Mouse (Mus musculus) thymus, postnatal 4 days (tissue): ENCODE results near the gene Sgta.

Experiments used
- DNase-seq: peaks from one replicate; pipeline ENCODE4 v3.0.0; 2021

Gene Sgta

DNA sequence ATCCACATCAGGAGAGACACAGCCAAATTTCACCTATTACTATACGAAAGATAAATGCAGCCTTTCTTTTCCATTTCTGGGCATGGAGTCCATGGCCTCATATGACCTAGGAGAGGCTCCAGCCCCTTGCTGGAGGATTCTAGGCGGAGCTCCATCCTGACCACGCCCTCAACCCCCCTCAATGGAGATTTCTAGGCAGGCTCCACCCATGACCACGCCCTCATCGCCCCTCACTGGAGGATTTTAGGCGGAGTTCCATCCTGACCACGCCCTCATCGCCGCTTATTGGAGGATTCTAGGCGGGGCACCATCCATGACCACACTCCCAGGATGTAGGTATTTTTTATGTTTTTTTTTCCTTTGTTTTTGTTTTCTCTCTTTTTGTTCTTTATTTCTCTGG is 41.7 kb downstream of the Sgta start:
- DNase-seq = peak; percentile 58

DNA sequence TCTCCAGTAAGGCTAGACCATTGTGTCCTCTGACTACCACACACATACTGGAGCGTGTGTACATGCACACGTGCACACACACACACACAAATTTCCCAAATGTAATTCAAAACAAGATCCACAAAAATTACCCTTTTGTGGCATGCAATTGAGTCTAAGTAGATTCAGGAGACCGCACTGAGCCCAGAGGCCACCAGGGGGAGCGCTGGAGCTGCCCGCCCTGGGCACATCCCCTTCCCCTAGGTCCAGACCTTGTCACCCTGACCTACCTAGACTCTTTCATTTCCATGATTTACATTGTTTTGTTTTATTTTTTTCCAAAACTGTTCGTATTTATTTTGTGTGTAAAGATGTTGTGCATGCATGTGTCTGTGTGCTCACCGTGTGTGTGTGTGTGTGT is 43.3 kb downstream of the Sgta start:
- DNase-seq = peak; percentile 90

DNA sequence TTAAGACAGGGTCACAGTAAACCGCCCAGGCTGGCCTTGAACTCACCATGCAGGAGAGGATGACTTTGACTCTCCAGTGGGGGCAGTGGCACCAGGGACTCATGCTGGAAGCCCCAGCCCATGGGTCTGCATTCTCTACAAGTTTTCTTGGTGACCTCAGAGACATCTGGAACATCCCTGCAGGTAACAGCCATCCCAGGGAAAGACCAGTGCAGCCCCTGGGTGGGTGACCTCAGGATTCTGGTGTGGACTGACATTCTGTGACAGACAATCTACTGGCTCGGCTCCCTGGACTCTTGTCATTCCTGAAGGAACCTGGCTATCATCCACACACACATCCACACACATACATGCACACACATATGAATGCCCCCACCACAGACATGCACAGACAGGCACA is 44.3 kb downstream of the Sgta start:
- no peak for DNase-seq

DNA sequence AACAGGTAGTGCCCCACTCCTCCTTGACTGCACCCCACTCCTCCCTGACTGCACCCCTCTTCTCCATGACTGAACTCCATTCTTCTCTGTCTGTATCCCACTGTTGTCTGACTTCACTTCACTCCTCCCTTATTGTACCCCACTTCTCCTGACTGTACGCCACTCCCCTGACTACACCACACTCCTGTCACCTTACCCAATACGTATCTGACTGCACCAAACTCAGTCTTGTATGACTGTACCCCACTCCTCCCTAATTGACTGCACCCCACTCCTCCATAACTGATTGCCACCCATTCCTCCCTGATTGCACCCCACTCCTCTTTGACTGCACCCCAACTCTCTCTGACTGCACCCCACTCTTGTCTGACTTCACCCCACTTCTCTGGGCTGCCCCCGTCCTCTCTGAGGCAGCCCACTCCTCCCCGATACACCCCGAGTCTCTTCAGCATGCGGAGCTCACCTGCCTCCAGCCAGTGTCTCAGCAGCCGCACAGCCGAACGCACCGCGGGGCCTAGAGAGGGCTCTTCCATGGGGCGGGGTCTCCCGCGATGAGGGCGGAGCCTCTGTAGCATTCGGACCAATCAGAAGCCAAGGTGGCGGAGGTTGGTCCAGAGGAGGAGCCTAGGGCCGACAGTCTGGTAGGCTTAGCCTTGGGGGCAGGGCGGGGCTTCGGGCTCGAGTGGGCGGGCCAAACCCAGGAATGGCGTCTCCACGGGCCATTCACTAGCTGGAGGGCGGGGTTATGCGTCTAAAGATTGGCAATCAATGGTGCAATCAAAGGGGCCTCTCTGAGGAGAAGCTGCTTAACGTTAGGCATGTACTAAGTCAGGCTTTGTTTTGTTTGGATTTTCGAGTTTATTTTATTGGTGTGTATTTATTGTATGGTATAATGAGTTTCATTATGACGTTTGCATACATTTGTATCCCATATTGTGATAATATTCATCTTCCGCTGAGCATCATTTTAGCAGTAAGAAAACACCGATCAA is 45.3 kb downstream of the Sgta start, which contains the start of gene Gng7:
TSS of gene Gng7 (minus strand) at position 553 of the 992 bp plus-strand sequence.
- DNase-seq = peak; percentile 96

DNA sequence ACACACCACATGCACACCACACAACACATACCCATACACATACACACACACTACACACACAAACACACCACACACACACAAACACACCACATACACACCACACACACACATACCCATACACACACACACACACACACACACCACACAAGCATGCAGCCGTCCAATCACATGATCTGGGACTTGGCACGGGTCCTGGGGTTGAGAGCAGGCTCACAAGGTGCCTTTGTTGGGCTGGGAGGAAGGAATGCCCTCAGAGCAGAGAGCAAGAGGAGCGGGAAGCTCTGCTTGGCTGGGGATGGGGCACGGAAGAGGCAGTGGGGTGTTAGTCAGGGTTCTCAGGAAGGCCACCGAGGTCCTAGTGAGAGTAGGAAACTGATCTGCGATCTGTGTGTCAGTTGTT is 49.1 kb downstream of the Sgta start:
- no peak for DNase-seq

DNA sequence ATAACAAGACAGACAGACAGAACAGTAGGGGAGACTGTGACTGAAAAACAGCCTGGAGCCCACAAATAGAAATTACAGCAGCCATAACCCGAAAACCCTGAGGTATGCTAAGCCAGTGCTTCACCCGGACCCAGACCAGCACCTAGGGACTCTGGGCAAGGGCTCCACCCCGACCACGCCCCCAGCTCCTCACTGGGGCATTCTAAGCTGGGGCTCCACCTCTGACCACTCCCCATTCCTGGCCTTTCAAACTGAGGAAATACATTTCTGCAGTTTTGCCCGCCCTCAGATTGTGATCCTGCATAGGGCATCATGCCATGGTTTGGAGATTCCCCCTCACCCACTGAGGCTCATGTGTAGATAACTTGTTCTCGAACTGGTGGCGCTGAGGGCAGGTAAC is 52.7 kb downstream of the Sgta start:
- DNase-seq = peak; percentile 57

DNA sequence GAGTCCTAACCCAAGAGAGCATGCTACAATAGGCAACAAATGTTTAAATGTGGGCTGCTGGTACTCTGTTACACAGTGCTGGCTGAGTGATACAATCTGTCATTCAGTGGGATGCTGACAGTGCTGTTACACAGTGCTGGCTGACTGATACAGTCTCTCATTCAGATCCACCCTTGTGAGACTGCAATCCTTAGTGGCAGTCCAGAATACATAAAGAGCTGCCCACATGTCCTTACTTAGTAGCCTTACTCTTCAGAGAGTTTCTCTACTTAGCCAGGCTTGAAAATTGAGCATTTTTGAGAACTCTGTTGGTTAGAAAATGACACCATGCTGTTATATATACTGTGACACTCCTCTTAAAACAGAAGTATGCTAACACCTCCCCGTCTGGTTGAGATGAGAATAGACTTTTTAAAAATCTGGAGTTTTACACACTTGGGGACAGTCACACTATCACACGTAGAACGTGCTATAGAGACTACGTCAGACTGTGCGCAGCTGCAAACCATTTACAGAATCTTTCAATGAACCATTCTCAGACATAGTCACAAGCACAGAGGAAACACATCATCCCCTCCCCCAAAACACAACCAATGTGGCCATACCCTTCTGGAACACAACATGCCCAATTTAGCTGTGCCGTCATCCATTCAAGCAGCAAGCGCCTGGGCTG is 53.8 kb downstream of the Sgta start:
- no peak for DNase-seq

DNA sequence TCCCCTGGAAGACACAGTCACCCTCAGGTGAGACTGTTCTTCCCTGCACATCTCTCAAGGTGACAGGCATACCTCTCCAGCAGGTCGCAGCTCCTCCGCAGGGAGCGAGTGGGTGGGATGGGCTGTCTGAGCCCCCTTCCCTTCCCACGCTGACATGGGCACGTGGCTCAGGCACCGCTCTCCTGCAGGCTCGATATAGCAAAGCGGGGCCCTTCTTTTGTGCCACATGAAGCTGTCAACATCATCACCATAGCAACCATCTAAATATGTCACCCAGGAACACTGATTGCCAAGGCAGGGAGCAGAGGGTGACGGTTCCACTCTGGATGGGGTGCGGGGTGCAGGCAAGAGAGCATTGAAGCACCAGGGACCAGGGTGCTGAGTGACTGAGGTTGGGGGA is 58.8 kb downstream of the Sgta start:
- no peak for DNase-seq

DNA sequence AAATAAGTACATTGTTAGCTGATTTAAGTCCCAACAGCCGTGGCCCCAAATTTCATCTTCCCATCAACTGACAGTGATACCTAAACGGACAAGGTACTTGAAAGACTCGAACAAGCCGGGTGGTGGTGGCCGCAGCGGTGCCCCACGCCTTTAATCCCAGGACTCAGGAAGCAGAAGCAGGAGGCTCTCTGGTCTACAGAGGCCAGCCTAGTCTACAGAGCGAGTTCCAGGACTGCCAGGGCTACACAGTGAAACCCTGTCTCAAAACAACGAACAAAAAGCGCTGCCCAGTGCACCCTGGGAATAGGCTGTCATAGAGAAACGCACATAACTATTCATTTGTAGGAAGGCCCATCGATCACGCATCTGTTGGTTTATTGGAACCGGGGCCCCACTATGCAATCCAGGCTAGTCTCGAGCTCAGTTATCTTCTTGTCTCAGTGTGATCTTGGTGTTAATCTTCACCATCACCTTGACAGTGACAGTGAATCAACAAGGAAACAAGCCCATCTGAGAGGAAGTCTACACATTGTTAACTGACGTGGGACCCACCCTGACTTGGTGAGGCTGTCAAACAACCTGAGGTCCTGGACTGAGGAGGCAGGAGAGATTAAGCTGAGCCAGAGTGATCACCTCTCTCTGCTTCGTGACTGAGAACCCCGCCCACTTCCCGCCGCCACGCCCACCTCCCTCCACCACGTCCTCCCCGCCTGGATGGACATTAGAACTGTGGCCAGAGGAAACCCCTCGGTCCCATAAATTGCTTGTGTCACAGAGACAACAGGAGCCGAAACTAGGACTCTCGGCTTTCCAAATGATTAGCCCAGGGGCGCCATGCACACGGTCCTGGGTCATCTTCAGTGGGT is 59.6 kb downstream of the Sgta start:
- DNase-seq = peak; percentile 55

DNA sequence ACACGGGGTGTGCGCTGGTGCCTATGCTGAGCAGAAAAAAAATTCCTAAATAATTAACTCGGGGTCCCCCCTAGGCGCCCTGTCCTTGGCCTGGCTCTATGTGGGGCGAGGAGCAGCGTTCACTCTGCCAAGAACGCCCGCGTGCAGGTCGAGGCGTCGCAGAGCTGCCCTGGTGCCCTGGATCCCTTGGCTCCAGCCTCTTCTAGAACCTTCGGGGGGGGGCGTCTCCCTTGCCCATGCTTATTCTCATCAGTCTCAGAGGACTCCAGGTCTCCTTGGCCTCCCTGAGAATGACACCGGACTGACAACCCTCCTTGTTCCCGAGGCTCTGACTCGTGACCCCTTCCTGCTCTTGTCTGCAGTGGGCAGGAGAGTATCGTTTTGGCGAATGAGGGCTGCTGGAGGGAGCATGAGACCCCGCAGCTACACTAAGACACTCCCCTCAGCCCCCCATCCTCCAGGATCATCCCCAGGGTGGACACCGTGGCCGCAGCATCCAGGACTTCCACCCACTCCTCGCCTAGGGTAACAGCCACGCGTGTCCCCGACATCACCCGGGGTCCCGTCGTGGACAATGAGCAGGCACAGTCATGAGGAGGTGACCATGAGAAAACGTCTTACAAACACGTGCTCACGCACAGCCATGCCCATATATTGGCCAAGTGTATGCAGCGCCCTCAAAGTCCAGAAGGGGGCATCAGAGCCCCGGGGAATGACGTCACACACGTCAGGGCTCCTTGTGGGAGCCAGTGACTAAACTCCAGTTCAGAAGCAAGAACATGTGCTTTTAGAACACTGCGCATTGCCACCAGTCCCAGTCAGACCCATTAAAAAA is 60.4 kb downstream of the Sgta start:
- peak; percentile 87 for DNase-seq

DNA sequence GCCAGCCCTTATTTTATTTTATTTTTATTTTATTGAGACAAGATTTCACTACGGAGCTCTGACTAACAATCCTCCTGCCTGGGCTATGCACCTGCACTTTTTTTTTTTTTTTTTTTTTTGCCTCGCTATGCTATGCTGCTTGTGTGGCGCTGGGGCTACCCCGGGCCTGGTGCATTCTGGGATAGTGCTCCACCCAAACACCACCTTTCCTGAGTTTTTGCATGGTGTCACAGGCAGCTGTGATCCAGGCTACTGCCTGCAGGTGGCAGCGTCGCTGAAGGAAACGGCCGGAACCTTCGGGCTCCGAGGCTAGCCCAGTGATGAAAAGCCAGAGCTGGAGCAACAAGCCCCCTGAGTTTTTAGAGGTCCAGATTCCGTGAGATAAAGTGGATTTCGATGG is 61.2 kb downstream of the Sgta start:
- DNase-seq = peak; percentile 82

DNA sequence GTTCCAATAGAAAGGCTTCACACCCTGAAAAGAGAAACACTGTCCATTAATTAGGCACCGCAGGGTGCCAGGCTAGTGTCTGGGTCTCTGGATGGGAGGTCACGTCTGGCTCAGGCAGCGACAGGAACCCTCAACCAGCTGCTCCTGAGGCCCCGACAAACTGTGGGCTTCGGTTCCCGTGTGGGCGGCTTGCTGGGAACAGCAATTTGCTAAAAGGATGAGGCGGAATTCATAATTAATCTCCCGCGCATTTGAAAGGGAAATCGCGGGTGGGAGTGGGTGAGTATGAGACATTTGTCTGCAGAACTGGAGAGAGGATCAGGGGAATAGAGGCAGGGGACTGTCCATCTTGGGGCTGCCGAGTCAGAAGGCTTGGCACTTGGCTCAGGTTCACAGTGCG is 62.0 kb downstream of the Sgta start:
- DNase-seq = no peak

DNA sequence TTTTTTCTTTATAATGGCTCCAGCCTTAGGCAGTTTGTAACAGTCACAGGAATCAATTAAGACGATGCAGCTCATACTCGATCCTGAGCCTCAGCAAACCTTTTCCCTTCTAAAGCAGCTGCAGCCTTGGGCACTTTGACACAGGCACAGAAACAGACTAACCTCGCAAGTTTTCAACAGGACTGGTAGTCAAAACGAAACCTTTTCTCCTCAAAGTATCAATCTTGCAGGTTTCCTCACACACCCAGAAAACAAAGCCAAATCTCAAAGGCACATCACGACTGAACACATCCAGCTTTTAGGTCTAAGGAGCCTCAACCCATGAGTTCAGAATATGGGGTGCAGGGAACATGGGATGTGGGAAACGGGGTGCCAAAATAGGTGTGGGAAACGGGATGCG is 62.6 kb downstream of the Sgta start:
- DNase-seq = no peak

DNA sequence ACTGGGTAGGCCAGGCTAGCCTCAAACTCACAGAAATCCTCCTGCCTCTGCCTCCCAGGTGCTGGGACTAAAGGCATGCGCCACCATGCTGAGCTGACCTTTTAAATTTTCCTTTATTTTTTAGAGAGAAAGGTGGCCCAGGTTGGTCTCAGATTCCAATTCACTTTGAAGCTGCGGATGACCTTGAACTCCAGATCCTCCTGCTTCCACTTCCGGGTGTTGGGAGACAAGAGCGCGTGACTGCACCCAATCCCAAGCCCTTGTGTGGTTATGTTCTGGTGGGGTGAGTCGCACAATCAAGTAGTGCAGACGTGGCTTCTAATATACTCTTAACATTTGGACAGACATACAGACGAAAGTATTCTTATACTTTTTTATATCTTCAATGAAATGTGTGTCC is 63.5 kb downstream of the Sgta start:
- no peak for DNase-seq

DNA sequence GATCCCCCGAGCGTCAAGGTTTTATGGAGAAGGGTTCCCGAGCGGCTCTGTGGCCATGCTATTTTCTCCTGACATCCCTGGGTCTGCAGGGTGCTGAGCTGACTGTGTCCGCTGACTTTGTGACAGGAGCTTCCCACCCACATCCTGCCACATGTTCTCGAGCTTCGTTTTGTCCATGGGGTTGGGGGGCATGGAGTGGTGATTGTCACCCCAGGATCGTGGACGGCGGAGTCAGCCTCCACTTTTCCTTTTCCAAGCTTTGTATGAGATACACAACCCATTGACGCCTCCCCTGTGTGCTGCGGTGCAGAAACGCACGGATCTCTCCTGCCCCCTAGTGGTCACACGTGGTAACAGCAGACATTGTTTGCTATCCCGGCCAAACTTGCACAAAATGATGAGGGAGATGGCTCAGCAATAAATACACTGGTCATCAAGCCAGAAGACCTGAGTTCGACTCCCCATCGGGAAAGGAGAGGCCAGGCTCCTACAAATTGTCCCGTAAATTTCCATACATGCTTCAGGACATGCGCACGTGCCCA is 64.8 kb downstream of the Sgta start:
- DNase-seq = peak; percentile 88

DNA sequence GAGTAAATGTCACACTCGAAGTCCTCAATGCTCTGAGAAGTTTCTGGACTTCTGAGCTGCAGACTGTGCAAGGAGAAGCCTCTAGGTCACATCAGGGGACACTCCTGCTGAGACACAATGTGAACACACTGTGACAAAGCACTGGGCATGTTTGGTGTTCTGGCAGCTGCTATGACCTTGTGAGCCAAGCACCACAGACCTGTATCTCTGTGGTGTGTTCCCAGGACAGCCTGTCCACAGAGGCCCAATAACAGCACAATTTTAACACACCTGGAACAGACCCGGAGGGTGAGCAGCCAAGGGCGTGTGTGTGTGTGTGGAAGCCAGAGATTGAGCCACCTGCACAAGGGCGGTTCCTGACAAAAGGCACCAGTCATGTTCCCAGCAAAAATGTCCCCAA is 65.4 kb downstream of the Sgta start:
- DNase-seq = no peak
